In the genomic region with DNA sequence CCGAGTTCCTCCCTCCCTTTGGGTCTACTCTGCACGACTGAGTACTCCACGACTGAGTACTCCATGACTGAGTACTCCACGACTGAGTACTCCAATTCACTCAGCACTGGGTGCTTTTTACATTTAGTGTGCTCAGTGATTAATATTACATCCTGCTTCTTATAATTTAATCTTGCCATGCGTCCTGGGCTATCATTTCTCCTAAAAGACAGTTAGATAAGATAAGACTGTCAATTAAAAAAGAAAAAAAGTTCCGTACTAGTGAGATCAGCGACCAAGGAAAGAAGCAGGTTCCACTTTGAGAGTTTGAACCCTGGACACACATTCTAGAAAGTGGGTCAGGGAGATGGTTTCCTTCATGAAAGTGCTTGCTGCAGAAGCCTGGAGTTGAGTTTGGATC, we compare ENCODE assay signal across 24 mouse cellular contexts.
"Had no signal": no experiment of that assay in that cellular context is flagged by ENCODE, and none has a peak within 500 bp of the region (broad histone marks: within the 10 kb centered on the region; RNA-seq: fewer than 3 reads in every experiment).

No protein-coding gene starts in this region.

- H3K4me2 ChIP-seq: heart, embryonic 12.5 days; hindbrain, embryonic 13.5 days; hindbrain, embryonic 15.5 days; kidney, embryonic 15.5 days; limb, embryonic 13.5 days; limb, embryonic 15.5 days; liver, embryonic 12.5 days had no signal

- H3K9me3 ChIP-seq: hindbrain, embryonic 13.5 days; hindbrain, embryonic 15.5 days; kidney, embryonic 15.5 days; limb, embryonic 15.5 days; liver, embryonic 12.5 days had no signal

- DNase-seq: gastrocnemius, adult 2 months; gastrocnemius, postnatal 10 days; gastrocnemius, postnatal 36 days; heart, adult 11 months; heart, adult 2 months; heart, postnatal 10 days; kidney, adult 11 months; kidney, adult 2 months; kidney, adult 9 months; kidney, postnatal 14 days; kidney, postnatal 36 days; layer of hippocampus, adult 9-11 months; layer of hippocampus, postnatal 36 days; left cerebral cortex, postnatal 4 days had no signal

- H3K27ac ChIP-seq: gastrocnemius, adult 2 months; heart, adult 2 months; kidney, embryonic 15.5 days; kidney, postnatal 0 days; limb, embryonic 13.5 days; limb, embryonic 15.5 days; liver, embryonic 12.5 days; liver, embryonic 14.5 days had no signal

- H3K4me3 ChIP-seq: gastrocnemius, adult 2 months; heart, adult 2 months; heart, embryonic 12.5 days; hindbrain, embryonic 13.5 days; hindbrain, embryonic 15.5 days; kidney, embryonic 15.5 days; limb, embryonic 13.5 days; limb, embryonic 15.5 days; liver, embryonic 12.5 days had no signal

- H3K9ac ChIP-seq: heart, embryonic 12.5 days; hindbrain, embryonic 13.5 days; hindbrain, embryonic 15.5 days; kidney, embryonic 15.5 days; limb, embryonic 13.5 days; limb, embryonic 15.5 days; liver, embryonic 12.5 days; liver, embryonic 14.5 days had no signal

- ATAC-seq: hindbrain, postnatal 0 days; liver, embryonic 12.5 days had no signal

- H3K27me3 ChIP-seq: heart, embryonic 12.5 days; hindbrain, embryonic 13.5 days; hindbrain, embryonic 15.5 days; kidney, embryonic 15.5 days; limb, embryonic 13.5 days; limb, embryonic 15.5 days; liver, embryonic 12.5 days had no signal

- H3K36me3 ChIP-seq: heart, embryonic 12.5 days; hindbrain, embryonic 15.5 days; kidney, embryonic 15.5 days; limb, embryonic 13.5 days; limb, embryonic 15.5 days; liver, embryonic 12.5 days had no signal
